Mouse (Mus musculus) c-Kit-positive CD71-negative TER-119-negative erythroid progenitor cells, embryonic 14.5 days (primary cell): ENCODE data around the gene Anp32b.

Experiments
- DNase-seq: peaks from one replicate; pipeline ENCODE4 v3.0.0-alpha.2; 2013; ENCODE audit warnings: low read depth

The Anp32b gene

DNA sequence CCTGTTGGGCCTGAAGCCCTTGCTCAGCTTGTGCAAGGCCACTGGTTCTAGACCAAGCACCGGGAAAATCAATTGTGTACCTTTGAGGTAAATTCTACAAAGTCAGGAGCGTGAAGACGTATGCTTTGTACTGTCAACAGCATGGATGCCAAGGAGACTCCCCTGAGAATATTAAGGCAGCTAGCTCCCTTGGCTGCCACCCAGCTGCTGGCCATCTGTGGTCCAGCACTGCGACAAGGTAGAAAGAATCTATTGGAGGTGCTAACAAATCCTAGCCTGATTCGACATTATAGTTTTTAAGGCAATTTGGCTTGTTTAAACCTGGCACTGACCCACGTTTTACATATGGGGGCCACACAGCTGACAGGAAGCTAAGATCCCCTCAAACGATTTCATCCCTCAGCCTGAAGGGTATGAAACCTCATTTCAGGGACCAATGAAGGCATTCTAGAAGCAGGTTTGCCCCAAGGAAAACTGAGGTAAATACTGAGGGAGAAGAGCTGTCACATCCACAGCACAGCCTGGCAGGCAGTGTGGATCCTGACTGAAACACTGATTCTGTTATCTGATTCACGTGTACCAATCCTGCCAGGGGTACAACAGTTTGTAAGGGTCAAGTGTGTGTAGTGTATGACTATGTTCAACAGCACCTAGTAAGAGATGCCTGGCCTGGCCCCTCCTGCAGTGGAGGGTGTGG lies 54.8 kb downstream of the Anp32b start:
- DNase-seq = no peak

DNA sequence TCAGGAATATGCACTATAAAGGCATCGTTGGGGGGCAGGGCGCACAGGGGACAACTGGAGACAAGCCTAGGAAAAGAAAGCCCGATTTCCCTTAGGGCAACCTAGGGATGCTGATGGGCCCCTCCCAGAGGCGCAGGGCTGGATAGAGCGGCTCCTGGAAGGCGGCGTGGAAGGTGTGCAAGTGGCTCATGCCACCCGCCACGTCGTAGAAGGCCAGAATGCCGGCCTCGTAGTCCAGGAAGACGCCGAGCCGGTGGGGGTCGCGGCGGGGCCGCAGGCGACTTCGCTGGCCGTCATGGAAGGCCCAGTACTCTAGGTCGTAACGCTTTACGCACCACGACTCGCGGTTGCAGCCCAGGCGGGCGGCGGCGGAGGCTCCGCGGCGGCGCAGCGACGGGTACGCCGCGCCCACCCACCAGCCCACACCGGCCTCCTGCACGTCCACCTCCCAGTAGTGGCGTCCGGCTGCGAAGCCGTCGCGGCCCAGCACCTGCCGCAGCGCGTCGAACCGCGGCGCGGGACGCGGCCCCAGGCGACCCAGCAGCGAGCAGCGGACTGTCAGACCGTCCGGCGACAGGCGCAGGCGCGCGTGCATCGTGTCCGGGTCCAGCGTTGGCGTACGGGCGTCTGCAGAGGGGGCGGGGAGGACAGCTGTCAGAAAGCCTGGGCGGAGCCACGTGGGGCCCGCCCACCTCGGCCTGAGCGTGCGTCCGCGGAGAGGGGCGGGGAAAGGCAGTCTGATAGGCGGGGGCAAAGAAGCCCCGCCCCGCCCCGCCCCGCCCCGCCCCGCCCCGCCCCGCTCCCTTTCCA lies 56.3 kb downstream of the Anp32b start:
- DNase-seq = peak; percentile 88

DNA sequence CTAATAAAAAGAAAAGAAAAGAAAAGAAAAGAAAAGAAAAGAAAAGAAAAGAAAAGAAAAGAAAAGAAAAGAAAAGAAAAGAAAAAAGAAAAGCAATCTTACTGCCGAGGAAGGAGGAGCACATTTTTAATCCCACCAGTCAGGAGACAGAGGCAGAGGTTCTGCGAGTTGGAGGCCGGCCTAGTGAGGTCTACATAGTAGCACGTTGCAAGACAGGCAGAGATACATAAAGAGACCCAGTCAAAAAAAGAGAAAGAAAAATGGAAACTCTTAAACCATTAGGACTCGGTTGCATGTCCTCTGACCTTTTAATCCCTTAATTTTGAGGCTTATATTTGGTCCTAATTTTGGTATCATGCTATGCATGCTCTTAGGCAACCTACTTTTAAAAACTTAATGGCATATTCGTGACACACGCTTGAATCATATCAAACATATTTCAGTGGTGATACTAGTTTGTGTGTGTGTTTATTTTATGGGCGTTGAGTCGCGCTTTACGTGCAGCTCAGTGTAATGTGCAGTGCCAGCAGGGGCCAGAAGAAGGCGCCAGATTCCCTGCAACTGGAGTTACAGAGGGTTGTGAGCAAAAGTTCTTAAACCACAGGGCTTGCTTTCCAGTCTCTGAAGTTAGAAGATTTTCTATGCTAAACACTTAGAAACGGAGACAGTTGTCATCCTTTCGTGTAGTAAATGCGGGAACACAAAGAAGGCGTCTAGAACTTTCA lies 57.2 kb downstream of the Anp32b start:
- peak; percentile 91 for DNase-seq

- DNase-seq = no peak
Measured at GRCm38 (mm10) chr4:46520491-46520890, 69.8 kb downstream of the Anp32b start.

DNA sequence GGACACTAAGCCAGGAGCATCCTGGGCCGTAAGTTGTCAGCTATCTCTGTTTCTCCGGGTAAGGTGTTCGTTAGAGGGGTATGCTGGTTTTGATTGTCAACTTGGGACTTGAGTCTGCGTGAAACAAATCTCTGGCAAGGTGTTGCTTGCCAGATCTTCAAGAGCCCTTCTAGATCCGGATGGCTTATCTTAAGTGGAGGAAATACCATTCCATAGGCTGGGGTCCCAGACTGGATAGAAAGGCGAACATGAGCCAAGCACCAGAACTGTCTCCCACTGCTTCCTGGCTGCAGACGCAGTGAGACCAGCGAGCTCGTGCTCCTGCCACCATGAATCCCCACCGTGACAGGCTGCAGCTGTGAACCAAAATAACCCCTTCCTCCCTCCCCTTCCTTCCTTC lies 70.8 kb downstream of the Anp32b start:
- no peak for DNase-seq
